Mouse (Mus musculus) right cerebral cortex, postnatal 14 days (tissue): ENCODE data around the gene Aig1.

ENCODE experiments used
- DNase-seq: peaks from one replicate; pipeline ENCODE4 v3.0.0; 2022

Gene Aig1

GRCm38 (mm10) chr10:13693276-13693675 lies 175.5 kb downstream of the Aig1 start:
- DNase-seq = no peak

DNA sequence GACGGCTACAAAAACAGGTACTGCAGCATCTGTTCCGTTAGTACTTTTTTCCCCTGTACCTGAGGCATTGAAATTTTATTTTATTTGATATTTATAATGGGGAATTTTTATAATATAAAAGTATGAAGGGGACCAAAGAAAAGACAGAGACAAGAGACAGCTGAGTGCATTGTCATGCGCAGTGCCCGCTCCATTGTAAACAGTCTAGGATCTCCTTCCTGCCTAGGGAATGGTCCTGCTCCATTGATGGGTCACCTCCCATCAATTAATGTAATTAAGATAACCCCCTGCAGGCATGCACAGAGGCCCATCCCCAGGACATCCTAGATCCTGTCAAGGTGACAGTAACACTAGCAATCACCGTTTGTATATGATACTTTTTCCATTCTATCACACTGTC lies 178.0 kb downstream of the Aig1 start:
- DNase-seq = no peak

GRCm38 (mm10) chr10:13689841-13690590 lies 178.8 kb downstream of the Aig1 start:
- DNase-seq = no peak

- no peak for DNase-seq
Observed at GRCm38 (mm10) chr10:13688386-13689120, 180.2 kb downstream of the Aig1 start.

GRCm38 (mm10) chr10:13687182-13687810 lies 181.5 kb downstream of the Aig1 start:
- no peak for DNase-seq

DNA sequence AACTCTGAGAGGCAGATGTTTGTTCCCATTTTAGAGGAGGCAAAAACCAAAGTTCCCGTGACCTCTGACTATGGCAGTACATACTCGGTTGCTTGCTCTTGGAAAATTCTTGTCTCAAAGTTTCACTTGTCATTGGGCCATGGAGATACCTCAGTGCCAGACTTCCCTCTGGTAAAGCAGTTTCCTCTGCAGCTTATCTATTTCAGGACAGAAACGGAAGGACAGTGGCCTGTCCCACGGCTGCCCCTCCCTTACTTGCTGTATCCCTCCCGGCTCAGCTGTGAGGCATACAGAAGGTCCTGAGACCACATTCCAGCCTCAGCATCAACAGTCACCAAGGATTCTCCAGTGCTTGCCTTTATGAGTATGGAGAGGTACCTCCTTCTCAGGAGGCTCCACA lies 182.7 kb downstream of the Aig1 start:
- no peak for DNase-seq

DNA sequence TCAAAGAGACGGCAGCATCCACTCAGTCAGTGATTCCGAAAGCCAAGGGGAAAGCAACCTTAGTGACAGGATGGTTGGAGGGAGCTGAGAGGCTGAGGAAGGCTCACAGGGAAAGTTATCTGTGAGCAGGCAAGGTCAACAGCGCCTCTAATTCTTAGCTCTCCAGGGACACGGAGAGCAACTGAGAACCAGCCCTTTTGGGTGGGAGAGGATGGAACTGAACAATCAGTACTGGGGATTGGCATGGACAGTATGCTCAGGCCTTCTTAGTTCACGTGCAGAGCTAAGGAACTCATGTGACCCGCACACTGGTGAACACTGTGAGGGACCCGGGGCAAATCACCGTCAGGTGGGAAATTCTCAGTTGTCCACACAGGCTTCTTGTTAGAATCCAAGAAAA lies 183.4 kb downstream of the Aig1 start:
- DNase-seq = no peak

DNA sequence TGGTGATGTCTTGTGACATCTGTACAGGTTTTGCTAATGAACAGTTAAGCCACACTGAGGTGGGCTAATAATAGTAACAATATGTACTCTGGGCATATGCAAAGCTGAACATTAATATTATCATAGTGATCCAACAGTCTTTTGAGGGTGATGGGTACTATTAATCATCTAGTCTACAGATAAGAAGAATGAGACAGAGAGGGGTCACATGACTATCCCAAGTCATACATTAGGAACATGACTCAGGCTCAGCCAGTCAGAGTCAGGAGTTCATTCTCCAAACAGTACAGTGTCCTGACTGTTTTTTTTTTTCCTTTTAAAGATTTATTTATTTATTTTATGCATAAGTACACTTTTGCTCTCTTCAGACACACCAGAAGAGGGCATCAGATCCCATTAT lies 184.3 kb downstream of the Aig1 start:
- DNase-seq = no peak

DNA sequence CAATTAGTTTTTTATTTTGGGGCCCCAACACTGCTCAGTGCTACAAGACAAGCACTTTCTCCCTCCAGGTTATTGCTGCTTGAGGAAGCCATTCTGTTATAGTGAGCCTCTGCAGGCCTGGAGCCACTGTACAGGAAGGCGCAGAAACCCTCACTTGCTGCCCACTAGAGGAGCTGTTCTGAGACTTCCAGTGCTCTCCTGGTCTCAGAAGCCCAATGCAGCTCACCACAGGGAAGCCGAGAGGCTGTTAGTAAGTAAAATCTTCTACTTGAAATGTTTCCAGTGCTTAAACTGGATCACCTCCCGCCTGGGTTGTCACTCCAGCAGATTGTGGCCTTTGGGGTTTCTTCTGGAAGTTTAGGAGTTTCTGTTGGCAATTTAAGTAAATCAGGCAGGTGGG lies 186.2 kb downstream of the Aig1 start:
- DNase-seq = no peak

GRCm38 (mm10) chr10:13677440-13677839 lies 191.3 kb downstream of the Aig1 start:
- no peak for DNase-seq

DNA sequence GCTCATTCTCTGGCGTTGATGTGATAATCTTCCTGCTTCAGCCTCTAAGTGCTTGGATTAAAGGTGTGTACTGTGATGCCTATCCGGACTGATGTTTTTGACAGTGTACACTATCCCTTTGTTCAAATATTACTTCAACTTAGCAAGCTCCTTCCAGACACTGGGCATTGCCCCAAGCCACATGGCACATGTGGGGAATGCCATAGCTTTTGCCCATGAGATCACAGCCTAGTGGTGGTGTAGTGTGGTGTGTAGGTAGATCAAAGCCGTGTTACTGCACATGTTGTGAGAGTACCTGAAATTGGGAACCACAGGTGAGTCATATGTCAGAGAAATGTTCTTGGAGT lies 193.8 kb downstream of the Aig1 start:
- DNase-seq = no peak

DNA sequence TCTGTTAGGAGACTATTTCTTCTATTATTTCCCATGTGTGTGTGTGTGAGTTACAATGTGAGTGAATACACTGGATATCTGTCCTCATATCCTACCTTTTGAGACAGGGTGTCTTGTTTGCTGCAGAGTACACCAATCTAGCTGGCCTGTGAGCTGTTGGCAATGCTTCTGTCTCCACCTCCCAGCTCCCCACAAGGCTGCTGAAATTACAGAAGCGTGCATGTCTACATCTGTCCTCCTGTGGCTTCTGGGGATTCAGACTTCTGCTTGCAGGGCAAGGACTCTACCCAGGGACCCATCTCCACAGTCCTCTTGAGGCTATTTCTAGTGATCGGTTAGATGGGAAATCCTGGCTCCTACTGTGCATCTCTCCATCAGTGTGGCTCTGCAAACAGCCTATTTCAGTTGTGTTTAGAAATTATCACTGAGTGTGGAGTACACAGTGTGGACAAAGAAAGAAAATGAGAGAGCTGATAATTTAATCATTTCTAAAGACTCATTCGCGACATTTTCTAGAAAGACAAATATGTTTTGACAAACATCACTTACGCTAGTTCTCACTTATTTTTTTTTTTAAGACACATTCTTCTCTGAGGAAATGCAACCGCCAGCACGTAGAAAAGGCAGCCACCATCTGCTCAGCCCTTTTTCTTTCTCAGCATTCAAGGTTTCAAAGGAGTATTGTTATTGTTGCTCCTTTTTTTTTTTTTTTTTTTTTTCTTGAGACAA lies 194.3 kb downstream of the Aig1 start:
- DNase-seq = no peak

GRCm38 (mm10) chr10:13667166-13667696 lies 201.5 kb downstream of the Aig1 start:
- no peak for DNase-seq

GRCm38 (mm10) chr10:13663476-13663875 lies 205.3 kb downstream of the Aig1 start:
- no peak for DNase-seq

DNA sequence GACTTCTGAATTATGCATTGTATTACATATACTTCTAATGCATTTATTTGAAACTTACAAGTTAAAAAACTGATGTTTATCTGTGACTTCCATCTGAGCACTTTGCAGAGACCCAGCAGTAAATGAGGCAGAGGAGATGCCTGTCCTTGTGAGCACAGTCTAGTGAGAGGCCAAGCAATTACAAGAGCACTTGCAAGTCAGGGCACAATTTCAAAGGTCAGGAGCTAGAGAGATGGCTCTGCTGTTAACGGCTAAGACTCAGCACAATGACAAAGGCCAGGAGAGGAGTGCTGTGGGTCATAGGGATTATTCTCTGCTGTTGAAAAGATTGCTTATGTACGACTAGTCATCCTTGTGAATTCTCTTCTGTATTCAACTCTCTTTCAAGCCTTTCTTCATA lies 209.0 kb downstream of the Aig1 start:
- no peak for DNase-seq

DNA sequence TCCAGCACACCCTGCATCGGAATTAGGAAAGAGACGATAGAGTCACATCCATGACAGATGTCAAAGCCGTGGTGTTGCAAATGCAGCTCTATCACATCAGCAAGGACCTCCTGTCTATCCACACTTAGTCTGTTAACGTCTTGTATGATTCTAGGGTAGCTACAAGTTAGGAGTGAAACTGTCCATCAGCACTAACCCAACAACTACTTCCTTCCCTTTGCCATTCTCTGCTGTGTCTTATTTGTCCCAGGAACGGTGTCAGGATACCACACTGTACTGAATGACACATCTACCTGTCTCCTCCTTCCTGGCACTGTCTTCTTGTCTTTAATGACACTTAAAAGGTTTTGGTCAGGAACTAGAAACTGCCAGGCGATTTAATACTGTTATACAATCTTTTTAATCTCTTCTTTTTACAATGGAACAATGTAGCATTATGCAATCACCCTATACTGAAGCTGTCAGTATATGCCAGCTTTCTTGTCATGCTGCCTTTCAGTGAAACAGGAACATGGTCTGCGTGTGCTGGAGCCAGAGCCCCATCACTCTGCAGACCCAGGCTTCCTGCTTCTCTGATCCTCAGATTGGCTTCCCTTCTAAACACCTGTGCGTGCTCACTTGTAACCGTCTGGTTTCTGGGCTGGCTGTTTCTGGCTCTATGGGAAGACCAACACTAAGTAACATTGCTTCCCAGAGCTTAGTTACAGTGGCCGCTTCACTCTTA lies 214.9 kb downstream of the Aig1 start:
- DNase-seq = no peak

DNA sequence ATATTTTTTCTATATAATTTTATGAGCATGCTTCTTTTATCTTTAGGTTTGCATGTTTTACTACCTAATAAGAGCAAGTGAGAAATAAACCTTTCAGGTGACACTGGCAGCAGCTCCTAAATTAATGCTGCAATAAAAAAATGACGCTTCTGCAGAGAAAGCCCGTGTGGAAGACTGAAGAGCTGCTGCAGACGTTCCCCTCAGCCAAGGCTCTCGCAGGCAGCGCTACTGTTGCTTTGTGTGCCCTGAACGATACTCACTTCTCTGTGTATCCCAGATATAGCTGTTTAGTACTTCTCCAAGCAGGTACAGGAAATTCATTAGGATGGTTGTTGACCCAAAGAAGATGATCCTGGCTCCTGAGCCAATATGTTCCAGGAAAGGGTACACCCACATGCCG lies 215.5 kb downstream of the Aig1 start:
- no peak for DNase-seq

DNA sequence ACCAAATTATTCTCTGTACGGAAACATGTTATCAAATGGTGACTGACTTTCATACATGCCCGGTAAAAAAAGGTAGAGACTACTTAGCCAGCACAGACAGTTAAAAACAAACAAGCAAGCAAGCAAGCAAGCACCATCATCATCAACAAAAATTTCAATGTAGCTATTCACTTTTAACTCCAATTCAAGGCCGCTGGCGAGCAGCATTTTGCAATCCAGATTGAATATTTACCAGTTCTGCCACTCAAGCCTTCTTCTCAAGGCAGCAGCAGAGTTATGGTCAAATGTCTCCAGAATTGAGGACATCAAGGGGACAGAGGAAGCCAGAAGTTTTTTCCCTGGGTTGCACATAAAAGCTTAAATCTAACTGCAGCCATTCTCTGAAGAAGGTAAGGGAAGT lies 216.7 kb downstream of the Aig1 start:
- no peak for DNase-seq

DNA sequence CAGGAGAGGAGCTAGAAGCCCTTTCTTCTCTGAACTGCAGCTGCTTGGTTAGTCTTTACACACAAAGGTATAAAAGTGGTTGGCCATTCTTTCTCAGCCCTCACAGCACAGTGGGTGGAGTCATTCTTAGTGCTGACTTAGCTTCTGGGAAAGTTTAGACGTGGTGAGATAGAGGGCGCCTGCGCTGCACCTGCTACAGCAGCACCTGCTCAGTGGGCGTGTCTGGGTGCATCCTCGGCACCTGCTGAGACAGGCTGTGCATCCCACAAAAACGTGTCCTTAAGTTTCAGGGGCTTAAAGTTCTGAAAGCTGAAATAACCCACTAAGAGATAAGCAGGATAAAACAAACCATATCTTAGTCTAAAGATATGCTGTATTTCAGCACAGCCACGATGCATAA lies 227.0 kb downstream of the Aig1 start:
- peak; percentile 23 for DNase-seq

- DNase-seq = peak; percentile 12
Observed at GRCm38 (mm10) chr10:13631796-13632195, 237.0 kb downstream of the Aig1 start.

DNA sequence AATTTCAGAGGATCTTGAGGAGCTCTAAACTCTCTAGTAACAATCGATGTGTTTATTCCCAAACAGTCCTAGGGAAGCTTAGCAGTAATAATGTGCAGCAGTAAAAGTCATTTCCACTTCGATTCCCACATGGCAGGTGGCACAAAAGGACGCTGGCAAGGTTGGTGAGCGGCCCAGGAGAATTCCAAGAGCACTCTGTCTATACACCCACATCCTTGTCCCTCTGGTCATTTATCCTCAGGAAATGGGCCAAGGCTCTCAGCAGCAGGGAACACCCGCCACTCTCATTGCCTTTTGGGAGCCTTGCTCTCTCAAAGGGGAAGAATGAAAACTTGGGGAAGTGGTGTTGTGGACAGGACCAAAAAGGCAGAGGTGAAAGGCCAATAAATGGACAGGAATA lies 245.0 kb downstream of the Aig1 start:
- no peak for DNase-seq

DNA sequence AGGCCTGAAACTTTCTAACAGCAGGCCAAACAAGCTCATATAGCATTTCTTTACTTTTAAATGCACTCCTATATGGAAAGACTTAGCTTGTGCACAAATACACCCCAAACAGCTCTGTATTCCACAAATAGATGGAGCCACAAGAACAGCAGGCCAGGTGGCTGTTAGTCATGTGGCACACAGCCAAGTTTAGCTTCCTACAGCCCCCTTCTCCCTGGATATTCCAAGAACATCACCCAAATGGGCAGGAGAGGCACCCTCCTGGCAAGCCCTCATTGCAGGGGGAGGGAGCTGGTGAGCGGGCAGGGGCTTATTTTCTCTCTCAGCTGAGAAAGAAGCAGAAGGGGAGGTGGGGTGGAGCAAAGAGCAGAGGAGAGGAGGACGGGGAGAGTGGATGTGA lies 267.9 kb downstream of the Aig1 start:
- DNase-seq = peak; percentile 33

DNA sequence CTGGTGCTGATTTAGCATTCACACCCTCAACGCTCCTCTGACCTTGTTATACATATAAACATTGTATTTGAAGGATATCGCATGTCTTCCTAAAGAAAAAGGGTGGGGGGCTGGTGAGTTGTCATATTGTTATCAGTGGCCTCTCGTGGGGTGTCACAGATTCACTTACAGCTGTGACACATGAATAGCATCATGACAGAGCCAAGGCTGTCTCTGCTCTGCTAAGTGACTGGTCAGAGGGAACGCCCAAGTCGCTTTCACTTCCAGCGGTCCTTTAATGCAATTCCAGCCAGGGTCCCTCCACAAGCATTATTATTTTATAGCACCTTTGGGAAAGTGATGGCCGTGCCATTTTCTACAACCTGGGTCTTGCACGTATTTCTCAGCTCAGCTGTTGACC lies 271.3 kb downstream of the Aig1 start:
- DNase-seq = no peak
